Mouse (Mus musculus) urinary bladder, postnatal 36 days (tissue): ENCODE measurements around the gene Cyp24a1.

Source experiments
- DNase-seq, 2 experiments: peaks; one replicate each; pipeline ENCODE4 v3.0.0; 2022; ENCODE audit warnings: low spot score in 2 of 2, mixed read lengths in 1 of 2

Gene Cyp24a1

GRCm38 (mm10) chr2:170497091-170497566 lies at the start of gene Cyp24a1:
Cyp24a1 (minus strand) TSS chr2:170497145.
- peak; percentile 50 to 84 for DNase-seq

- DNase-seq = no peak
Measured at GRCm38 (mm10) chr2:170545745-170546144, 48.8 kb upstream of the Cyp24a1 start.

GRCm38 (mm10) chr2:170544950-170545349 lies 48.0 kb upstream of the Cyp24a1 start:
- no peak for DNase-seq

GRCm38 (mm10) chr2:170544159-170544558 lies 47.2 kb upstream of the Cyp24a1 start:
- no peak for DNase-seq

- DNase-seq = no peak
Measured at GRCm38 (mm10) chr2:170543625-170544024, 46.7 kb upstream of the Cyp24a1 start.

GRCm38 (mm10) chr2:170539211-170539610 lies 42.3 kb upstream of the Cyp24a1 start:
- no peak for DNase-seq

- no peak for DNase-seq
Measured at GRCm38 (mm10) chr2:170535841-170536240, 38.9 kb upstream of the Cyp24a1 start.

GRCm38 (mm10) chr2:170534803-170535174 lies 37.8 kb upstream of the Cyp24a1 start:
- DNase-seq = no peak

GRCm38 (mm10) chr2:170534116-170534802 lies 37.3 kb upstream of the Cyp24a1 start:
- no peak for DNase-seq

GRCm38 (mm10) chr2:170530256-170530655 lies 33.3 kb upstream of the Cyp24a1 start:
- no peak for DNase-seq

- DNase-seq = no peak
Measured at GRCm38 (mm10) chr2:170529766-170530165, 32.8 kb upstream of the Cyp24a1 start.

GRCm38 (mm10) chr2:170528061-170528460 lies 31.1 kb upstream of the Cyp24a1 start:
- no peak for DNase-seq

GRCm38 (mm10) chr2:170526513-170526912 lies 29.6 kb upstream of the Cyp24a1 start:
- peak; percentile 25 to 29 for DNase-seq

GRCm38 (mm10) chr2:170520321-170520971 lies 23.5 kb upstream of the Cyp24a1 start:
- DNase-seq = peak in 1 of 2 experiments; percentile 33

- no peak for DNase-seq
Measured at GRCm38 (mm10) chr2:170513756-170514155, 16.8 kb upstream of the Cyp24a1 start.

- peak; percentile 88 to 90 for DNase-seq
Measured at GRCm38 (mm10) chr2:170511073-170511891, 14.3 kb upstream of the Cyp24a1 start.

GRCm38 (mm10) chr2:170508821-170509220 lies 11.9 kb upstream of the Cyp24a1 start:
- peak; percentile 84 to 87 for DNase-seq

GRCm38 (mm10) chr2:170507734-170508133 lies 10.8 kb upstream of the Cyp24a1 start:
- peak; percentile 80 to 85 for DNase-seq

GRCm38 (mm10) chr2:170503983-170504382 lies 7.0 kb upstream of the Cyp24a1 start:
- no peak for DNase-seq

- DNase-seq = no peak
Measured at GRCm38 (mm10) chr2:170503343-170503742, 6.4 kb upstream of the Cyp24a1 start.

- no peak for DNase-seq
Measured at GRCm38 (mm10) chr2:170498011-170498410, 1.1 kb upstream of the Cyp24a1 start.
